Mouse (Mus musculus): ENCODE measurements around the gene Supt5. TPM values are rescaled to one million over a fixed set of nuclear protein-coding genes. Genes with fewer than 3 reads are reported as not detected.

Gene Supt5
- polyA plus RNA-seq, 1 experiment, result 126 TPM

- Histone ChIP-seq H3K36me3 (ENCODE audit: control insufficient read depth, insufficient read depth, low read length) (no peaks in the 10 kb centered on the region; the same call in 1 of the 2 replicates), H3K4me3 (ENCODE audit: control insufficient read depth, low read depth, low read length) (no peak overlapping the region), H3K4me1 (ENCODE audit: control insufficient read depth, insufficient read depth, low read length) (peaks cover 5% of the 10 kb centered on the region), H3K27ac (ENCODE audit: control insufficient read depth, insufficient read depth, low read depth, low read length) (no peak overlapping the region), H3K27me3 (ENCODE audit: control insufficient read depth, insufficient read depth, low read length) (no peaks in the 10 kb centered on the region)
- 0 out of 2 replicates have a peak, but pooled peaks have one; percentile 29 for TF ChIP-seq CTCF (IDR thresholded peaks at IDR 0.05; ENCODE audit: control insufficient read depth, insufficient read depth, insufficient replicate concordance, low read depth, low read length)
- TF ChIP-seq POLR2A (IDR thresholded peaks at IDR 0.05; ENCODE audit: control insufficient read depth, low read depth, low read length), result no peak
Observed at GRCm38 (mm10) chr7:28271761-28272160, 66.8 kb downstream of the Supt5 start.

GRCm38 (mm10) chr7:28269355-28269754 is 69.2 kb downstream of the Supt5 start:
- H3K36me3 ChIP-seq (ENCODE audit: control insufficient read depth, insufficient read depth, low read length), result no peaks in the 10 kb centered on the region; the same call in 1 of the 2 replicates
- H3K4me1 ChIP-seq (ENCODE audit: control insufficient read depth, insufficient read depth, low read length), result peaks cover 5% of the 10 kb centered on the region
- H3K27me3 ChIP-seq (ENCODE audit: control insufficient read depth, insufficient read depth, low read length), result no peaks in the 10 kb centered on the region
- TF ChIP-seq CTCF (IDR thresholded peaks at IDR 0.05; ENCODE audit: control insufficient read depth, insufficient read depth, insufficient replicate concordance, low read depth, low read length), result peak; percentile 59
- no peak for TF ChIP-seq POLR2A (IDR thresholded peaks at IDR 0.05; ENCODE audit: control insufficient read depth, low read depth, low read length)
- H3K27ac ChIP-seq (ENCODE audit: control insufficient read depth, insufficient read depth, low read depth, low read length), result no peak overlapping the region
- H3K4me3 ChIP-seq (ENCODE audit: control insufficient read depth, low read depth, low read length), result no peak overlapping the region

- TF ChIP-seq CTCF (IDR thresholded peaks at IDR 0.05; ENCODE audit: control insufficient read depth, insufficient read depth, insufficient replicate concordance, low read depth, low read length) (no peak), POLR2A (IDR thresholded peaks at IDR 0.05; ENCODE audit: control insufficient read depth, low read depth, low read length) (no peak)
- H3K36me3 ChIP-seq (ENCODE audit: control insufficient read depth, insufficient read depth, low read length), result no peaks in the 10 kb centered on the region; the same call in 1 of the 2 replicates
- peak overlapping the region; percentile 79 for H3K27ac ChIP-seq (ENCODE audit: control insufficient read depth, insufficient read depth, low read depth, low read length)
- peaks cover 7% of the 10 kb centered on the region for H3K4me1 ChIP-seq (ENCODE audit: control insufficient read depth, insufficient read depth, low read length)
- H3K4me3 ChIP-seq (ENCODE audit: control insufficient read depth, low read depth, low read length), result peak overlapping the region; percentile 87
- H3K27me3 ChIP-seq (ENCODE audit: control insufficient read depth, insufficient read depth, low read length), result no peaks in the 10 kb centered on the region
Observed at GRCm38 (mm10) chr7:28268576-28268975, 70.0 kb downstream of the Supt5 start.

- Histone ChIP-seq H3K27ac (ENCODE audit: control insufficient read depth, insufficient read depth, low read depth, low read length) (peak overlapping the region; percentile 79), H3K4me1 (ENCODE audit: control insufficient read depth, insufficient read depth, low read length) (peaks cover 7% of the 10 kb centered on the region), H3K36me3 (ENCODE audit: control insufficient read depth, insufficient read depth, low read length) (no peaks in the 10 kb centered on the region; the same call in 1 of the 2 replicates), H3K4me3 (ENCODE audit: control insufficient read depth, low read depth, low read length) (peak overlapping the region; percentile 87), H3K27me3 (ENCODE audit: control insufficient read depth, insufficient read depth, low read length) (no peaks in the 10 kb centered on the region)
- TF ChIP-seq POLR2A (IDR thresholded peaks at IDR 0.05; ENCODE audit: control insufficient read depth, low read depth, low read length) (no peak), CTCF (IDR thresholded peaks at IDR 0.05; ENCODE audit: control insufficient read depth, insufficient read depth, insufficient replicate concordance, low read depth, low read length) (no peak)
Observed at GRCm38 (mm10) chr7:28268042-28268531, 70.5 kb downstream of the Supt5 start.

GRCm38 (mm10) chr7:28267129-28268041 is 71.2 kb downstream of the Supt5 start, which contains the start of gene Eid2:
Eid2 (plus strand) TSS chr7:28267881.
- H3K27me3 ChIP-seq (ENCODE audit: control insufficient read depth, insufficient read depth, low read length), result no peaks in the 10 kb centered on the region
- peak; percentile 92 for TF ChIP-seq POLR2A (IDR thresholded peaks at IDR 0.05; ENCODE audit: control insufficient read depth, low read depth, low read length)
- no peak for TF ChIP-seq CTCF (IDR thresholded peaks at IDR 0.05; ENCODE audit: control insufficient read depth, insufficient read depth, insufficient replicate concordance, low read depth, low read length)
- peak within 1 kb of the TSS; percentile 79 for H3K27ac ChIP-seq (ENCODE audit: control insufficient read depth, insufficient read depth, low read depth, low read length)
- peak within 1 kb of the TSS; percentile 87 for H3K4me3 ChIP-seq (ENCODE audit: control insufficient read depth, low read depth, low read length)
- H3K36me3 ChIP-seq (ENCODE audit: control insufficient read depth, insufficient read depth, low read length), result no peaks in the 10 kb centered on the region; the same call in 1 of the 2 replicates
- H3K4me1 ChIP-seq (ENCODE audit: control insufficient read depth, insufficient read depth, low read length), result peaks cover 7% of the 10 kb centered on the region

GRCm38 (mm10) chr7:28265391-28265790 is 73.2 kb downstream of the Supt5 start:
- Histone ChIP-seq H3K36me3 (ENCODE audit: control insufficient read depth, insufficient read depth, low read length) (no peaks in the 10 kb centered on the region), H3K4me1 (ENCODE audit: control insufficient read depth, insufficient read depth, low read length) (peaks cover 5% of the 10 kb centered on the region), H3K27me3 (ENCODE audit: control insufficient read depth, insufficient read depth, low read length) (no peaks in the 10 kb centered on the region), H3K4me3 (ENCODE audit: control insufficient read depth, low read depth, low read length) (no peak overlapping the region), H3K27ac (ENCODE audit: control insufficient read depth, insufficient read depth, low read depth, low read length) (no peak overlapping the region)
- no peak for TF ChIP-seq POLR2A (IDR thresholded peaks at IDR 0.05; ENCODE audit: control insufficient read depth, low read depth, low read length)
- TF ChIP-seq CTCF (IDR thresholded peaks at IDR 0.05; ENCODE audit: control insufficient read depth, insufficient read depth, insufficient replicate concordance, low read depth, low read length), result no peak

Other genes starting within 250 kb of the Supt5 start
- gene 9530053A07Rik, start 209.3 kb downstream of the Supt5 start, polyA plus RNA-seq (2012; rRNA removed), result 0.04 and 0.05 TPM in 2 replicates
- gene Fbl, start 169.0 kb downstream of the Supt5 start, polyA plus RNA-seq (2012; rRNA removed), result 41.3 and 50.0 TPM in 2 replicates
- 462 and 482 TPM in 2 replicates for gene Dyrk1b, start 159.3 kb downstream of the Supt5 start, polyA plus RNA-seq (2012; rRNA removed)
- gene Eid2, start 70.9 kb downstream of the Supt5 start, polyA plus RNA-seq (2012; rRNA removed), result 6.0 and 6.1 TPM in 2 replicates
- gene Eid2b, start 61.0 kb downstream of the Supt5 start, polyA plus RNA-seq (2012; rRNA removed), result 13.9 and 19.5 TPM in 2 replicates
- 408 and 454 TPM in 2 replicates for gene Selenov, start 47.6 kb downstream of the Supt5 start, polyA plus RNA-seq (2012; rRNA removed)
- 24.9 and 31.9 TPM in 2 replicates for gene Dll3, start 36.5 kb downstream of the Supt5 start, polyA plus RNA-seq (2012; rRNA removed)
- gene Timm50, start 26.7 kb downstream of the Supt5 start, polyA plus RNA-seq (2012; rRNA removed), result 25.6 and 27.6 TPM in 2 replicates
- gene Rps16, start 11.9 kb upstream of the Supt5 start, polyA plus RNA-seq (2012; rRNA removed), result 227 and 277 TPM in 2 replicates
- 14.7 and 20.1 TPM in 2 replicates for gene Plekhg2, start 33.9 kb upstream of the Supt5 start, polyA plus RNA-seq (2012; rRNA removed)
- 3.8 and 4.9 TPM in 2 replicates for gene Zfp36, start 41.5 kb upstream of the Supt5 start, polyA plus RNA-seq (2012; rRNA removed)
- 129 and 135 TPM in 2 replicates for gene Med29, start 54.0 kb upstream of the Supt5 start, polyA plus RNA-seq (2012; rRNA removed)
- 84.1 and 97.0 TPM in 2 replicates for gene Paf1, start 54.2 kb upstream of the Supt5 start, polyA plus RNA-seq (2012; rRNA removed)
- gene Gmfg, start 98.7 kb upstream of the Supt5 start, polyA plus RNA-seq (2012; rRNA removed), result 7.8 and 8.8 TPM in 2 replicates
- gene Lrfn1, start 113.2 kb upstream of the Supt5 start, polyA plus RNA-seq (2012; rRNA removed), result 1.1 TPM in 2 replicates
- gene Ifnl2, start 171.7 kb upstream of the Supt5 start, polyA plus RNA-seq (2012; rRNA removed), result not detected in 2 replicates
- gene Ifnl3, start 184.1 kb upstream of the Supt5 start, polyA plus RNA-seq (2012; rRNA removed), result not detected in 2 replicates
- 0.24 and 0.31 TPM in 2 replicates for gene Sycn, start 202.1 kb upstream of the Supt5 start, polyA plus RNA-seq (2012; rRNA removed)
- 0.62 and 0.70 TPM in 2 replicates for gene Nccrp1, start 208.5 kb upstream of the Supt5 start, polyA plus RNA-seq (2012; rRNA removed)

All from testis, adult 2 months (tissue).